Mouse (Mus musculus): Measurements from ENCODE around the gene Recql5. TPM values are rescaled to one million over a fixed set of nuclear protein-coding genes. Genes with fewer than 3 reads are reported as not detected.
A peak's percentile ranks its signal among the peaks of the same experiment; 100 is the strongest.

Gene Recql5
- 16.3 and 21.9 TPM in 2 replicates for polyA plus RNA-seq (2015; fragmentation: Nextera tagmentation; extraction: Ambion mirVana)

DNA sequence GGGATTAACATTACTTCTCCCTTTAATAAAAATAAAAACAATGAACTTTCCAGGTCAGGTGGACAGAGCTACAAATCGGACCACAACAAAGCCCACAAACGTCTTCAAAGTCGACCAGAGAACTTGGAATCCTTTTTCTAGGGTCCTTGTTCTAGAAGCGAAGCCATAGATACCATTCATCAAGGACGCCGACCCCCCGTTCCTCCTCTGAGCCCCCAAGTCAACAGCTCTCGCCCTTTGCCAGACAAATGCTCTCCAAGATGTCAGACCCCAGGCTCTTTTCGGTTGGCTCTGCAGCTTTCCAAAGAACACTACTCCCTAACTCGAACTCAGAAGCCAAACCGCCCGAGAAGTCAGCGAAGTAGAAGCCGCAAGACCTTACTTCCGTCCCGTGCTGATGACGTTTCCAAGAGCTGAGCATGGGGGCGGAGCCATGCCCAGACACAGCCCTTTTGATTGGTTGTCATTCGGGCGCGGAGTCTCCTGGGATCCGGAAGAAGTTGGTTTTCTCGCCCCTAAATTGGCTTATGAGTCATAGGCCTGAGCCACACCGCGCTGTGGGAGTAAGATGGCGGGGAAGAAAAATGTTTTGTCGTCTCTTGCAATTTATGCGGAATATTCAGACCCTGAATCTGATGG lies at the start of gene Recql5, which contains the start of gene Sap30bp:
Gene Recql5, minus strand, starts transcription at position 370 of the 639 bp plus-strand sequence.
Gene Sap30bp, plus strand, starts transcription at position 175 of the 639 bp plus-strand sequence.
- ATAC-seq (ENCODE audit: insufficient read depth, low FRiP score, low read depth): peak; percentile 100
- H3K9me3 ChIP-seq: no peaks in the 10 kb centered on the region
- H3K27ac ChIP-seq: peak within 1 kb of the TSS; percentile 38; the same call in 1 of the 2 replicates
- under 1% methylated on average over 28 of the region's 28 CpGs for WGBS
- H3K4me2 ChIP-seq: peak within 1 kb of the TSS; percentile 78
- H3K27me3 ChIP-seq (replicated peaks): no peaks in the 10 kb centered on the region
- peak within 1 kb of the TSS; percentile 94 for H3K4me3 ChIP-seq (replicated peaks)
- peaks cover 20% of the 10 kb centered on the region for H3K4me1 ChIP-seq
- H3K36me3 ChIP-seq: 0 out of 2 replicates have a peak, but pooled peaks cover 4% of the 10 kb centered on the region
- peak within 1 kb of the TSS; percentile 78 for H3K9ac ChIP-seq

GRCm38 (mm10) chr11:115982472-115982871 lies 49.2 kb upstream of the Recql5 start:
- no peak for ATAC-seq (ENCODE audit: insufficient read depth, low FRiP score, low read depth)
- Histone ChIP-seq H3K36me3 (0 out of 2 replicates have a peak, but pooled peaks cover 5% of the 10 kb centered on the region), H3K27me3 (replicated peaks) (no peaks in the 10 kb centered on the region), H3K9ac (no peak overlapping the region), H3K4me3 (replicated peaks) (no peak overlapping the region), H3K27ac (no peak overlapping the region), H3K9me3 (no peaks in the 10 kb centered on the region), H3K4me1 (no peaks in the 10 kb centered on the region), H3K4me2 (no peak overlapping the region)
- WGBS: 88% methylated on average over 15 of the region's 15 CpGs

DNA sequence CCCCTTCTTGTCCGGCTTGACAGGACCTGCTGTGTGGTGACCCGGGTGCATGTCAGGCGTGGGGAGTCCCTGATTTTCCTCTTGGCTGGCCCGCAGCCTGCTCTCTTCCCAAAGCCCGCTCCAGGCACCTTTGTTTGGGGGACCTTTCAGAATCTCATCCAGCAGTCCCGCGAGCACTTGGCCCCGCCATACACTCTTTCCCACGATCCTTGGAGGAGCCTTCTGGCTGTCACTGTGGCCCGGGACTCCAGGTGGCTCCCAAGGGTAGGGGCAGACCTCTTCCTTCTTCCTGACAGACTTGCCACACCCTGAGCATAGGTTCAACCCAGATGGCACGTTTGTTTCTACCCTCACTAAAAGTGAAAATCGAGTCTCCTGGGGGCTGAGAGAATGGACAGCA lies 42.3 kb upstream of the Recql5 start:
- H3K4me2 ChIP-seq: peak overlapping the region; percentile 76
- peaks cover 27% of the 10 kb centered on the region for H3K27me3 ChIP-seq (replicated peaks)
- ATAC-seq (ENCODE audit: insufficient read depth, low FRiP score, low read depth): no peak
- 36% methylated on average over 12 of the region's 12 CpGs for WGBS
- no peaks in the 10 kb centered on the region for H3K36me3 ChIP-seq
- peak overlapping the region; percentile 51 for H3K4me3 ChIP-seq (replicated peaks)
- H3K9ac ChIP-seq: peak overlapping the region; percentile 49; the same call in 1 of the 2 replicates
- peak overlapping the region; percentile 65 for H3K27ac ChIP-seq
- H3K9me3 ChIP-seq: no peaks in the 10 kb centered on the region
- peaks cover 18% of the 10 kb centered on the region; the same call in 1 of the 2 replicates for H3K4me1 ChIP-seq

GRCm38 (mm10) chr11:115975083-115975420 lies 41.8 kb upstream of the Recql5 start:
- Histone ChIP-seq H3K4me1 (peaks cover 23% of the 10 kb centered on the region), H3K27me3 (replicated peaks) (peaks cover 27% of the 10 kb centered on the region), H3K9ac (peak overlapping the region; percentile 49; the same call in 1 of the 2 replicates), H3K36me3 (no peaks in the 10 kb centered on the region), H3K4me3 (replicated peaks) (peak overlapping the region; percentile 51), H3K4me2 (peak overlapping the region; percentile 76), H3K27ac (peak overlapping the region; percentile 65), H3K9me3 (no peaks in the 10 kb centered on the region)
- 4% methylated on average over 17 of the region's 18 CpGs for WGBS
- no peak; the same call in 1 of the 2 replicates for ATAC-seq (ENCODE audit: insufficient read depth, low FRiP score, low read depth)

GRCm38 (mm10) chr11:115974309-115975082 lies 41.2 kb upstream of the Recql5 start, which contains the start of gene Itgb4:
Gene Itgb4, plus strand, starts transcription at chr11:115974709.
- Histone ChIP-seq H3K9ac (peak within 1 kb of the TSS; percentile 49; the same call in 1 of the 2 replicates), H3K4me3 (replicated peaks) (peak within 1 kb of the TSS; percentile 51), H3K36me3 (no peaks in the 10 kb centered on the region), H3K27me3 (replicated peaks) (peaks cover 27% of the 10 kb centered on the region), H3K4me1 (peaks cover 24% of the 10 kb centered on the region), H3K4me2 (peak within 1 kb of the TSS; percentile 76), H3K9me3 (no peaks in the 10 kb centered on the region), H3K27ac (peak within 1 kb of the TSS; percentile 65)
- ATAC-seq (ENCODE audit: insufficient read depth, low FRiP score, low read depth): peak; percentile 79
- WGBS: 11% methylated on average over 49 of the region's 58 CpGs

DNA sequence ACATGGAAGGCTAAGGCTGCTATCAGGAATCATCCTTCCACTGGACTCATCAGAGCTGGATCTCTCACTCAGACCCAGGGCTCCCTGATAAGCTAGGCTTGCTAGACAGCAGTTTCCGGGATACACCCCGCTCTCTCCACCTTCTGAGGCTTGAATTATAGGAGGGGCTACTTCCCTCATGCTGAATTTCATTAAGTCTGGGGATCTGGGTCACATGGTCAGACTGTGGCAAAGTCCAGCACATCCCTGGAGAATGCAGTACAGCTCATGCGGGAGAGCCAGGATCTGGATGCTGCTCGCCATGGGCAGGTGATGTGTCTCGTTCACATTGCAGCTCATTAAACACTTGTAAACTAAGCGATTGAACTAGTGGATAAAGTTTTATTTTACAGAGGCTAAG lies 37.7 kb upstream of the Recql5 start:
- peak overlapping the region; percentile 81; the same call in 1 of the 2 replicates for H3K27ac ChIP-seq
- 64% methylated on average over 6 of the region's 6 CpGs for WGBS
- peaks cover 20% of the 10 kb centered on the region for H3K27me3 ChIP-seq (replicated peaks)
- H3K9me3 ChIP-seq: no peaks in the 10 kb centered on the region
- peaks cover 6% of the 10 kb centered on the region; the same call in 1 of the 2 replicates for H3K36me3 ChIP-seq
- peak; percentile 8; the same call in 1 of the 2 replicates for ATAC-seq (ENCODE audit: insufficient read depth, low FRiP score, low read depth)
- peaks cover 21% of the 10 kb centered on the region for H3K4me1 ChIP-seq
- H3K4me2 ChIP-seq: no peak overlapping the region
- no peak overlapping the region for H3K9ac ChIP-seq
- no peak overlapping the region for H3K4me3 ChIP-seq (replicated peaks)

DNA sequence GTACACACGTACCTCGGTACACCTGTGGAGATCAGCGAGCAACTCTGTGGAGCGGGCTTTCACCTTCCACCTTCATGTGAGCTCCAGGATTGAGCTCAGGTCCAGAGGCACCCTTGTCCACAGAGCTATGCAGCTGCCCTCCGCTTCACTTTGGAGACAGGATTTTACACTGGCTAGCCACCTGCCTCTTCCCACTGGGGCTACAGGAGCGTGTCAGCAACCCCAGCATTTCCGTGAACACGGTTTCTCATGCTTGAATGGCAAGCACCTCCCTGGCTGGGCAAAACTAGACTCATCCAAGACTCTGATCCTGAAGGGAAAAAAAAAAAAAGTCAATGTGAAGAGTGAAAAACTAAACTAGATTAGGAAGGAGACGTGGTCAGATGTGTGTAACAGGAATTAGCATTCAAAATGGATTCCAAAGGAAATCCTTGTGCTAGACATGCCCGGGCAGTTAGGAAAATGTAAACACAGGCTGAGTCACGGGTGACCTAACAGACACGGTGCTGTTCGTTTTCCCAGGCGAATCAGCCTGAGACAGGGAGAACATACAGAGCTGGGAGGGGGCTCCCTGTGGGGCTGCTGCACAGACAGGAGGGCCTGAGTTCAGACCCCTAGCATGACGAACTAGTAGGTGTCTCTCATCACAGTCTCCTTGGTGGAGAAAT lies 36.9 kb upstream of the Recql5 start:
- Histone ChIP-seq H3K4me3 (replicated peaks) (no peak overlapping the region), H3K9ac (no peak overlapping the region; the same call in 1 of the 2 replicates), H3K4me1 (peaks cover 21% of the 10 kb centered on the region), H3K9me3 (no peaks in the 10 kb centered on the region), H3K36me3 (peaks cover 12% of the 10 kb centered on the region; the same call in 1 of the 2 replicates), H3K4me2 (peak overlapping the region; percentile 6; the same call in 1 of the 2 replicates), H3K27me3 (replicated peaks) (peaks cover 15% of the 10 kb centered on the region), H3K27ac (peak overlapping the region; percentile 81)
- ATAC-seq (ENCODE audit: insufficient read depth, low FRiP score, low read depth): peak; percentile 37; the same call in 1 of the 2 replicates
- 43% methylated on average over 15 of the region's 15 CpGs for WGBS

DNA sequence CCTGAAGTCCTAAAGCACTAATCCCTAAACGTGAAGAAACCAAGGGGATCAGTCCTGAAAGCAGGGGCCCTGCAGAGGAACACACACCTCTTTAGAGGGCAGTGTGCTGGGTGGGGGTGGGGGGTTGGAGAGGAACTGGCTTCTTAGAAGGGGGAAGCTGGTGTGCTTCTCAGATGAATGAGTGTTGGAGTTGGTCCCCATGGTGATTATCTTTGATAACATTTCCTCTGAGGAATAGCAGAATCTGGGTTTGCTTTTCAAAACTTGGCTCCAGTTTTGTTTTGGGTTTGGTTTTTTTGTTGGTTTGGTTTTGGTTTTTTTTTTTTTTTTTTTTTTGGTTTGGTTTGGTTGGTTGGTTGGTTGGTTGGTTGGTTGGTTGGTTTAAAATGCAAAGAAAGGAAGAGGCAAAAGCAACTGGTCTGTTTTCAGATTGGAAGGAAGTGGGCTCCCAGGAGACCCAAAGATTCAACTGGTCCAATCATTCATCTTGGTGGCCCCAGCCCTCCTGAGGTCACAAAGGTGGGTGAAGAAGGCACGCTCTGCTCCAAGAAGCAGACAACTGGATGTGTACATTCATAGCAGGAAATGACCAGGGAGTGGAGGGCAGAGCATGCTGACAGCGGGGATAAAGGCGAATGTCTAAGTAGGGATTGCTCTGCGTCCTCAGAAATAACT lies 35.6 kb upstream of the Recql5 start:
- no peak overlapping the region for H3K4me3 ChIP-seq (replicated peaks)
- H3K27me3 ChIP-seq (replicated peaks): peaks cover 3% of the 10 kb centered on the region
- H3K9me3 ChIP-seq: no peaks in the 10 kb centered on the region
- peaks cover 9% of the 10 kb centered on the region for H3K4me1 ChIP-seq
- no peak overlapping the region for H3K4me2 ChIP-seq
- peaks cover 25% of the 10 kb centered on the region for H3K36me3 ChIP-seq
- no peak for ATAC-seq (ENCODE audit: insufficient read depth, low FRiP score, low read depth)
- no peak overlapping the region for H3K27ac ChIP-seq
- H3K9ac ChIP-seq: no peak overlapping the region
- 63% methylated on average over 5 of the region's 5 CpGs for WGBS

DNA sequence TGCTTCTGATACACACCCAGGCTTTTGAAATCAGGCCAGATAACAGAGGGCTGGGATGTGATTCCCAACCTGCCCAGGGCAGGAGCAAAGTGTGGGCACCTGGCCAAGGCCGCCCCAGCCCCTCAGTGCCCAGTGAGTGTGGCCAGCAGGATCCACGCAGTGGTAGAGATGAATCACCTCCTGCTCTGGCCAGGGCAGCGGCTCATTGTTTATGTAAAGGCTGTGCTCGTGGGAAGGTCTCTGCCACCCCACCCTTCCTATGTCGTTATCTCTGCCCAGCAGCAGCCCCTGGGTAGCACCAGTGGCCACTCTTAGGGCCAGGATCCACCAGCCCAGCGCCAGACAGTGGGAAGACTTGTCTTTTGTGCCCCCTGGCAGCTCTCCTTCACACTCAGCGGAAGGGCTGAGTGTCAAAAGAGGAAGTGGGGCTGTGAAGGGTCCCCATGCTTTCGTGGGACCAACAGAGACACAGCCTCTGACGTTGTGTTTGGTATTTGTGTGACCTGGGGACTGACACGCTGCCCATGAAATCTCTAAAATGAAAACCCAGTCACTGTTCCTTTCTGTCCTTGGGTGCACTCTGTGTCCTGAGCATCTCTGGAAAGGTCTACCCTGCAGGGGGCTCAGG lies 31.8 kb upstream of the Recql5 start:
- H3K27me3 ChIP-seq (replicated peaks): no peaks in the 10 kb centered on the region
- no peak overlapping the region for H3K4me2 ChIP-seq
- ATAC-seq (ENCODE audit: insufficient read depth, low FRiP score, low read depth): peak; percentile 64; the same call in 1 of the 2 replicates
- H3K9me3 ChIP-seq: no peaks in the 10 kb centered on the region
- H3K9ac ChIP-seq: no peak overlapping the region
- H3K27ac ChIP-seq: no peak overlapping the region
- 73% methylated on average over 10 of the region's 10 CpGs for WGBS
- H3K36me3 ChIP-seq: peaks cover 60% of the 10 kb centered on the region
- H3K4me1 ChIP-seq: peaks cover 4% of the 10 kb centered on the region
- H3K4me3 ChIP-seq (replicated peaks): no peak overlapping the region

GRCm38 (mm10) chr11:115962651-115963412 lies 29.6 kb upstream of the Recql5 start:
- no peak for ATAC-seq (ENCODE audit: insufficient read depth, low FRiP score, low read depth)
- Histone ChIP-seq H3K27ac (no peak overlapping the region), H3K4me2 (no peak overlapping the region), H3K27me3 (replicated peaks) (no peaks in the 10 kb centered on the region), H3K4me1 (no peaks in the 10 kb centered on the region), H3K36me3 (peaks cover 64% of the 10 kb centered on the region), H3K4me3 (replicated peaks) (no peak overlapping the region), H3K9ac (no peak overlapping the region), H3K9me3 (no peaks in the 10 kb centered on the region)
- WGBS: 91% methylated on average over 9 of the region's 9 CpGs
